Mouse (Mus musculus) neural tube, embryonic 13.5 days (tissue): ENCODE measurements around the gene Defb20. TPM values are rescaled to one million over a fixed set of nuclear protein-coding genes. Genes with fewer than 3 reads are reported as not detected.
"Not testable (repeated sequence)": the region's sequence is repeated elsewhere in the genome, so short reads cannot be mapped to it uniquely, and the experiment has no call there.

Source experiments
- ATAC-seq: fragments of 200-750 bp; cut with Nextera tagmentation; 2 replicates; pipeline ENCODE4 v1.8.0; 2017; ENCODE audit warnings: low read depth, mild to moderate bottlenecking, moderate TSS enrichment, moderate library complexity
- H3K27ac ChIP-seq: fragments of 300-500 bp; sonication (generic); replicated peaks from 2 replicates; pipeline ENCODE4 v1.5.1; 2015; ENCODE audit warnings: moderate library complexity, mild to moderate bottlenecking, inconsistent platforms
- H3K27me3 ChIP-seq: fragments of 300-500 bp; sonication (generic); 2 replicates; pipeline ENCODE4 v1.6.1; 2015; ENCODE audit warnings: mild to moderate bottlenecking, inconsistent platforms
- H3K36me3 ChIP-seq: fragments of 300-500 bp; sonication (generic); 2 replicates; pipeline ENCODE4 v1.6.1; 2015; ENCODE audit warnings: mild to moderate bottlenecking, inconsistent platforms
- H3K4me1 ChIP-seq: fragments of 300-500 bp; sonication (generic); replicated peaks from 2 replicates; pipeline ENCODE4 v1.6.1; 2015; ENCODE audit warnings: inconsistent platforms
- H3K4me2 ChIP-seq: fragments of 300-500 bp; sonication (generic); 2 replicates; pipeline ENCODE4 v1.6.1; 2015; ENCODE audit warnings: inconsistent platforms, mild to moderate bottlenecking, moderate library complexity
- H3K4me3 ChIP-seq: fragments of 300-500 bp; sonication (generic); 2 replicates; pipeline ENCODE4 v1.5.1; 2015; ENCODE audit warnings: mild to moderate bottlenecking, inconsistent platforms
- H3K9ac ChIP-seq: fragments of 300-500 bp; sonication (generic); 2 replicates; pipeline ENCODE4 v1.6.1; 2015; ENCODE audit warnings: moderate library complexity, mild to moderate bottlenecking, inconsistent platforms
- H3K9me3 ChIP-seq: fragments of 300-500 bp; sonication (generic); 2 replicates; pipeline ENCODE4 v1.6.1; 2016; ENCODE audit warnings: inconsistent platforms
- WGBS: fragments of 180-500 bp; shearing (Covaris S2); methylation state at CpG from one replicate; pipeline ENCODE4 v1.1.7; 2015; 5-methylcytosine and 5-hydroxymethylcytosine counted together
- polyA plus RNA-seq: library from polyadenylated mRNA; unstranded; fragments of >200 nt; fragmentation: Nextera tagmentation; extraction: Ambion mirVana; gene quantifications from 2 replicates; pipeline ENCODE4 v1.2.1, GENCODE M21; 2015

Gene Defb20
- not detected in 2 replicates for polyA plus RNA-seq

- Histone ChIP-seq H3K27me3 (no peaks in the 10 kb centered on the region), H3K4me3 (no peak within 1 kb of the TSS), H3K9me3 (0 out of 2 replicates have a peak, but pooled peaks cover 2% of the 10 kb centered on the region), H3K36me3 (no peaks in the 10 kb centered on the region), H3K9ac (no peak within 1 kb of the TSS), H3K4me2 (no peak within 1 kb of the TSS), H3K4me1 (no peaks in the 10 kb centered on the region), H3K27ac (no peak within 1 kb of the TSS)
- 66% methylated on average over 2 of the region's 2 CpGs for WGBS
- no peak for ATAC-seq
Observed at GRCm38 (mm10) chr2:152476763-152477162, at the start of gene Defb20. Defb20 (plus strand) TSS chr2:152477063.

- WGBS, result 3% methylated on average over 12 of the region's 12 CpGs
Observed at GRCm38 (mm10) chr2:152427493-152427892, 49.4 kb upstream of the Defb20 start.

DNA sequence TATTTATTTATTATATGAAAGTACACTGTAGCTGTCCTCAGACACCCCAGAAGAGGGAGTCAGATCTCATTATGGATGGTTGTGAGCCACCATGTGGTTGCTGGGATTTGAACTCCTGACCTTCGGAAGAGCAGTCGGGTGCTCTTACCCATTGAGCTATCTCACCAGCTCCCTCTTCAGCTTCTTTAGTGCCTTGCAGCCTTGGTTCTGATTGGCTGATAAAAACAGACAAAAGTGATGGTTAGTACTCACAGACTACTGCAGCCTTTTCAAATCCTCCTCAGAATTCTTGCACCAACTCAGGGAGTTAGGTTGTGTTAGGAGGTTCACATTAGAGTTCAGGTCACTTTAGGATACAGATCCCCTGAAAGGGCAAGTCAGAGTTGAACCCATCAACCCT lies 48.4 kb upstream of the Defb20 start:
- H3K9me3 ChIP-seq, H3K9ac ChIP-seq, ATAC-seq, H3K27ac ChIP-seq, H3K36me3 ChIP-seq, H3K4me2 ChIP-seq, H3K4me3 ChIP-seq, H3K27me3 ChIP-seq, H3K4me1 ChIP-seq: not testable (repeated sequence)
- 73% methylated on average over 2 of the region's 2 CpGs for WGBS

More at GRCm38 (mm10) chr2:152427493-152427892, 49.4 kb upstream of the Defb20 start:
- no peak for ATAC-seq
- Histone ChIP-seq H3K4me2 (peak overlapping the region; percentile 36), H3K9ac (0 out of 2 replicates have a peak overlapping the region, but pooled peaks have one; percentile 13), H3K27ac (no peak overlapping the region), H3K36me3 (no peaks in the 10 kb centered on the region), H3K27me3 (no peaks in the 10 kb centered on the region; the same call in 1 of the 2 replicates), H3K9me3 (no peaks in the 10 kb centered on the region), H3K4me3 (no peak overlapping the region), H3K4me1 (peaks cover 5% of the 10 kb centered on the region)

- 69% methylated on average over 7 of the region's 7 CpGs for WGBS
- Histone ChIP-seq H3K36me3 (no peaks in the 10 kb centered on the region), H3K4me3 (no peak overlapping the region), H3K27ac (peak overlapping the region; percentile 20), H3K27me3 (no peaks in the 10 kb centered on the region), H3K9ac (no peak overlapping the region), H3K4me1 (0 out of 2 replicates have a peak, but pooled peaks cover 6% of the 10 kb centered on the region), H3K4me2 (no peak overlapping the region), H3K9me3 (no peaks in the 10 kb centered on the region)
- no peak for ATAC-seq
Observed at GRCm38 (mm10) chr2:152436405-152436901, 40.4 kb upstream of the Defb20 start.

- peak overlapping the region; percentile 69 for H3K9ac ChIP-seq
- no peaks in the 10 kb centered on the region for H3K9me3 ChIP-seq
- H3K4me2 ChIP-seq, result peak overlapping the region; percentile 57
- H3K4me1 ChIP-seq, result 0 out of 2 replicates have a peak, but pooled peaks cover 6% of the 10 kb centered on the region
- peak overlapping the region; percentile 29 for H3K4me3 ChIP-seq
- H3K27ac ChIP-seq, result 0 out of 2 replicates have a peak overlapping the region, but pooled peaks have one; percentile 20
- H3K27me3 ChIP-seq, result no peaks in the 10 kb centered on the region
- H3K36me3 ChIP-seq, result no peaks in the 10 kb centered on the region
- WGBS, result 2% methylated on average over 23 of the region's 23 CpGs
- ATAC-seq, result peak; percentile 82
Observed at GRCm38 (mm10) chr2:152436983-152437860, 39.6 kb upstream of the Defb20 start.

- no peak overlapping the region for H3K9ac ChIP-seq
- H3K4me1 ChIP-seq, result 0 out of 2 replicates have a peak, but pooled peaks cover 9% of the 10 kb centered on the region
- no peaks in the 10 kb centered on the region for H3K27me3 ChIP-seq
- no peaks in the 10 kb centered on the region for H3K9me3 ChIP-seq
- H3K4me3 ChIP-seq, result no peak overlapping the region
- 72% methylated on average over 1 of the region's 1 CpGs for WGBS
- no peak for ATAC-seq
- no peaks in the 10 kb centered on the region for H3K36me3 ChIP-seq
- no peak overlapping the region for H3K4me2 ChIP-seq
- H3K27ac ChIP-seq, result no peak overlapping the region
Observed at GRCm38 (mm10) chr2:152438963-152439362, 37.9 kb upstream of the Defb20 start.

DNA sequence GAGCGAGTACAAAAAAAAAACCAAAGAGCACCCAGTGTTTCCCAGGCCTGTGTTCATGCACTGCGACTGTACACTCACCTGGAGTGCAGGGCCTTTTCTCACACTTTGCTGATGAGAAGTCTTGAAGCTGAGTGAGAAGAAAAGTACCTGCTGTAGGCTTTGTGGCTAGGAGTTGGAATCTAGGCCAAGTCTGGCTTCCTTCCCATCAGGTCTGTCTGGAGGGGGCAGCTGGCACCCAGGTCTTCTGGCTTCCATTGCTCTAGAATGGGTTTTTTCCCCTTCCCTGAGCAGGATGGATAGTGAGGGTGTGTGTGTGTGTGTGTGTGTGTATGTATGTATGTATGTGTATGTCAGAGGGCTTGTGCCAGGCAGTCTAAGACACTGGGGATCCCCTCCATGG lies 37.0 kb upstream of the Defb20 start:
- no peak overlapping the region for H3K27ac ChIP-seq
- H3K27me3 ChIP-seq, result no peaks in the 10 kb centered on the region
- H3K4me1 ChIP-seq, result 0 out of 2 replicates have a peak, but pooled peaks cover 9% of the 10 kb centered on the region
- WGBS, result 87% methylated on average over 2 of the region's 2 CpGs
- H3K9me3 ChIP-seq, result no peaks in the 10 kb centered on the region
- no peak overlapping the region for H3K9ac ChIP-seq
- no peaks in the 10 kb centered on the region for H3K36me3 ChIP-seq
- no peak overlapping the region for H3K4me3 ChIP-seq
- H3K4me2 ChIP-seq, result no peak overlapping the region
- no peak for ATAC-seq

GRCm38 (mm10) chr2:152442322-152442721 lies 34.5 kb upstream of the Defb20 start:
- no peaks in the 10 kb centered on the region for H3K9me3 ChIP-seq
- H3K4me2 ChIP-seq, result no peak overlapping the region
- WGBS, result 66% methylated on average over 4 of the region's 4 CpGs
- no peak overlapping the region for H3K4me3 ChIP-seq
- 0 out of 2 replicates have a peak, but pooled peaks cover 3% of the 10 kb centered on the region for H3K4me1 ChIP-seq
- no peaks in the 10 kb centered on the region for H3K36me3 ChIP-seq
- no peaks in the 10 kb centered on the region for H3K27me3 ChIP-seq
- H3K9ac ChIP-seq, result no peak overlapping the region
- no peak for ATAC-seq
- H3K27ac ChIP-seq, result no peak overlapping the region

DNA sequence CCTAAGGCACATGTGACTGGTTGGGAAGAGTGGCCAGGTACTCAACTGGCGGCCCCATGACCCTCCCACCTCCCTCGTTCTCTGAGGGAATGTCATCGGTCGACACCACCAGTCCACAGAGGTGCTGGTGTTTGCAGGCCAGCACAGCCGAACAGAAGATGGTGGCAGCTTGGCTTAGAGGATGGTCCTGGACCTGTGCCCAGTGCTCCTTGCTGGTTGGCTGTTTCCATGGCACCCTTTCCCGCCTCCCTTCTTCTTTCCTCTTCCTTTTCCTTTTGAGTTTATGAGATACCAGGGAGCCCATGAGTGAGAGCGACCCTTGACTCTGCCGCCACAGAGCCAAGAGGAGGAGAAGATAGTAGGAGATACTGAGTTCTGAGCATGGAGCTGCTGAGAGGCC lies 33.6 kb upstream of the Defb20 start:
- 84% methylated on average over 8 of the region's 8 CpGs for WGBS
- Histone ChIP-seq H3K4me1 (0 out of 2 replicates have a peak, but pooled peaks cover 3% of the 10 kb centered on the region), H3K27ac (no peak overlapping the region), H3K4me2 (no peak overlapping the region), H3K9me3 (no peaks in the 10 kb centered on the region), H3K27me3 (no peaks in the 10 kb centered on the region), H3K4me3 (no peak overlapping the region), H3K9ac (no peak overlapping the region), H3K36me3 (no peaks in the 10 kb centered on the region)
- ATAC-seq, result no peak

GRCm38 (mm10) chr2:152446642-152447041 lies 30.2 kb upstream of the Defb20 start:
- ATAC-seq, result no peak
- H3K4me2 ChIP-seq, result no peak overlapping the region

DNA sequence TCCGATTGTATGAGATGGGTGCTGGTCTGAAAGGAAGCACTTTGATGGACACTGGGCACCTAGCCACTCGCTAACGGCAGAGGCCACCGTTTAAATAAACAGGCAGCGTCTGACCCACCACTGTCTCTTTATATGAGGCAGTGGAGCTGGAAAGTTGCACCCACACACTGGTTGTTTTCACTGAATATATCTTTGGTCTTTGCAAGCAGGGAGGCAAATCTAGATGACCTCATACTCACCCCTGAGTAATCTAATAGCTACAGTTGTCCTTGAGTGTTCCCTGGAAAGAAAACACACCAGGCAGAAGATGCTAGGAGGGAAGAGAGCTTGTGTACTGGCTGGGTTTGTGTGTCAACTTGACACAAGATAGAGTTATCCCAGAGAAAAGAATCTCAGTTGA lies 29.4 kb upstream of the Defb20 start:
- H3K4me3 ChIP-seq, result no peak overlapping the region
- H3K4me2 ChIP-seq, result no peak overlapping the region
- no peaks in the 10 kb centered on the region for H3K9me3 ChIP-seq
- H3K9ac ChIP-seq, result no peak overlapping the region
- H3K27me3 ChIP-seq, result no peaks in the 10 kb centered on the region
- 65% methylated on average over 5 of the region's 5 CpGs for WGBS
- 0 out of 2 replicates have a peak, but pooled peaks cover 3% of the 10 kb centered on the region for H3K4me1 ChIP-seq
- H3K36me3 ChIP-seq, result no peaks in the 10 kb centered on the region
- H3K27ac ChIP-seq, result no peak overlapping the region
- no peak for ATAC-seq

More at GRCm38 (mm10) chr2:152446642-152447041, 30.2 kb upstream of the Defb20 start:
- Histone ChIP-seq H3K36me3 (no peaks in the 10 kb centered on the region), H3K9me3 (no peaks in the 10 kb centered on the region), H3K27ac (no peak overlapping the region), H3K4me3 (no peak overlapping the region), H3K27me3 (no peaks in the 10 kb centered on the region), H3K9ac (no peak overlapping the region), H3K4me1 (0 out of 2 replicates have a peak, but pooled peaks cover 3% of the 10 kb centered on the region)
- WGBS, result 68% methylated on average over 2 of the region's 2 CpGs

DNA sequence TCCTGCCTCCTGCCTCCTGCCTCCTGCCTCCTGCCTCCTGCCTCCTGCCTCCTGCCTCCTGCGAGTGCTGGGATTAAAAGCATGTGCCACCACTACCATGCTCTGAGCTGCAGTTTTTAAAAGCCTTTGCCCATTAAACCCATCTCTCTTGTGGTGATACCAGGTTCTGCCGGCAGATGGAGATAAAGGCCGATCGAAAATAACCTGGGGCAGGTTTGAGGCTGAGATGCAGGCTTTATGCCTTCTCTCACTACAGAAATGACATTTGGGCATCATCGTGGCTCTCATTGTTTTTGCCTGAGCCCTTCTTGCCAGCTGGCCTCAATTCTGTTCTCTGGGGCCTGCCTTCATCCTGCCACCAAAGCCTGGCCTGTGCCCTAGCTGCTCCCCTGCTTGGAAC lies 26.6 kb upstream of the Defb20 start:
- WGBS, result 6% methylated on average over 5 of the region's 5 CpGs
- H3K9me3 ChIP-seq, result no peaks in the 10 kb centered on the region

More for the DNA sequence above, 26.6 kb upstream of the Defb20 start:
- peak overlapping the region; percentile 31; the same call in 1 of the 2 replicates for H3K9ac ChIP-seq
- no peak overlapping the region for H3K4me2 ChIP-seq
- H3K36me3 ChIP-seq, result no peaks in the 10 kb centered on the region
- H3K4me1 ChIP-seq, result no peaks in the 10 kb centered on the region
- ATAC-seq, result no peak
- H3K27me3 ChIP-seq, result no peaks in the 10 kb centered on the region
- H3K27ac ChIP-seq, result no peak overlapping the region
- no peak overlapping the region for H3K4me3 ChIP-seq
